Mouse (Mus musculus) forebrain, postnatal 0 days (tissue): ENCODE measurements around the gene Gpr83. TPM values are rescaled to one million over a fixed set of nuclear protein-coding genes. Genes with fewer than 3 reads are reported as not detected.

ENCODE experiments used
- ATAC-seq: fragments of 200-750 bp; cut with Nextera tagmentation; 2 replicates; pipeline ENCODE4 v1.8.0; 2017; ENCODE audit warnings: mild to moderate bottlenecking, moderate library complexity
- DNase-seq: peaks from one replicate; pipeline ENCODE4 v3.0.0-alpha.2; 2015
- H3K27ac ChIP-seq: fragments of 300-500 bp; sonication (generic); 2 replicates; pipeline ENCODE4 v1.5.1; 2014; ENCODE audit warnings: low read depth, mild to moderate bottlenecking, antibody characterized with exemption, low read length, moderate library complexity, mixed read lengths
- H3K27me3 ChIP-seq: fragments of 300-500 bp; sonication (generic); 2 replicates; pipeline ENCODE4 v1.6.1; 2014; ENCODE audit warnings: mild to moderate bottlenecking, low read length, mixed read lengths; ENCODE audit not compliant: insufficient read depth
- H3K36me3 ChIP-seq: fragments of 300-500 bp; sonication (generic); 2 replicates; pipeline ENCODE4 v1.6.1; 2014; ENCODE audit warnings: mild to moderate bottlenecking, moderate library complexity; ENCODE audit not compliant: insufficient read depth
- H3K4me1 ChIP-seq: fragments of 300-500 bp; sonication (generic); 2 replicates; pipeline ENCODE4 v1.6.1; 2014; ENCODE audit warnings: antibody characterized with exemption; ENCODE audit not compliant: insufficient read depth
- H3K4me2 ChIP-seq: fragments of 300-500 bp; sonication (generic); 2 replicates; pipeline ENCODE4 v1.6.1; 2014; ENCODE audit warnings: low read depth, mild to moderate bottlenecking, moderate library complexity
- H3K4me3 ChIP-seq: fragments of 300-500 bp; sonication (generic); 2 replicates; pipeline ENCODE4 v1.5.1; 2014; ENCODE audit warnings: low read depth, low read length, mixed read lengths
- H3K9ac ChIP-seq: fragments of 300-500 bp; sonication (generic); 2 replicates; pipeline ENCODE4 v1.6.1; 2014; ENCODE audit warnings: mild to moderate bottlenecking
- H3K9me3 ChIP-seq: fragments of 300-500 bp; sonication (generic); 2 replicates; pipeline ENCODE4 v1.6.1; 2016; ENCODE audit warnings: low read length
- CTCF ChIP-seq: sonication (generic); IDR thresholded peaks from 2 replicates; pipeline ENCODE4 v1.5.1; 2016; ENCODE audit warnings: antibody characterized with exemption, control low read depth, low read depth
- WGBS: fragments of 180-500 bp; shearing (Covaris S2); extraction: QIAGEN DNeasy Blood & Tissue Kit; methylation state at CpG from one replicate; pipeline ENCODE4 v1.1.7; 2014; 5-methylcytosine and 5-hydroxymethylcytosine counted together
- polyA plus RNA-seq: library from polyadenylated mRNA; unstranded; fragments of >200 nt; fragmentation: Nextera tagmentation; extraction: Ambion mirVana; gene quantifications from 2 replicates; pipeline ENCODE4 v1.2.1, GENCODE M21; 2015
- total RNA-seq: library from RNA; depleted of rRNA; stranded (reverse); fragments of >200 nt; gene quantifications from 2 replicates; pipeline ENCODE4 v1.2.3, GENCODE M21; 2014

Gpr83 gene
- total and polyA plus RNA-seq, 2 experiments from 2014 or later: 2.7 to 4.0 TPM

GRCm38 (mm10) chr9:14885151-14885550, 25.1 kb downstream of the Gpr83 start:
- Histone ChIP-seq H3K9ac (no peak overlapping the region), H3K9me3 (no peaks in the 10 kb centered on the region), H3K4me2 (no peak overlapping the region), H3K4me3 (no peak overlapping the region), H3K4me1 (no peaks in the 10 kb centered on the region), H3K27ac (no peak overlapping the region), H3K36me3 (no peaks in the 10 kb centered on the region), H3K27me3 (no peaks in the 10 kb centered on the region)
- ATAC-seq (no peak), DNase-seq (no peak)
- no peak for TF ChIP-seq CTCF

- no peak overlapping the region for H3K4me2 ChIP-seq
- no peaks in the 10 kb centered on the region for H3K27me3 ChIP-seq
- H3K27ac ChIP-seq: no peak overlapping the region
- WGBS: 84% methylated on average over 1 of the region's 1 CpGs
- TF ChIP-seq CTCF: no peak
- H3K36me3 ChIP-seq: no peaks in the 10 kb centered on the region
- ATAC-seq (no peak), DNase-seq (no peak)
- no peaks in the 10 kb centered on the region for H3K9me3 ChIP-seq
- H3K4me1 ChIP-seq: no peaks in the 10 kb centered on the region
- no peak overlapping the region for H3K9ac ChIP-seq
- no peak overlapping the region for H3K4me3 ChIP-seq
These were observed 25.9 kb downstream of the Gpr83 start for GRCm38 (mm10) chr9:14885954-14886353.

GRCm38 (mm10) chr9:14887787-14888382, 27.9 kb downstream of the Gpr83 start:
- Histone ChIP-seq H3K4me1 (no peaks in the 10 kb centered on the region), H3K9me3 (no peaks in the 10 kb centered on the region), H3K27ac (no peak overlapping the region), H3K27me3 (no peaks in the 10 kb centered on the region), H3K9ac (no peak overlapping the region), H3K4me3 (no peak overlapping the region), H3K36me3 (no peaks in the 10 kb centered on the region), H3K4me2 (no peak overlapping the region)
- no peak for TF ChIP-seq CTCF
- no peak for DNase-seq
- 80% methylated on average over 6 of the region's 6 CpGs for WGBS
- no peak for ATAC-seq

GRCm38 (mm10) chr9:14888671-14889070, 28.7 kb downstream of the Gpr83 start:
- H3K27ac ChIP-seq: no peak overlapping the region
- no peaks in the 10 kb centered on the region for H3K36me3 ChIP-seq
- H3K9ac ChIP-seq: no peak overlapping the region
- no peak overlapping the region for H3K4me3 ChIP-seq
- no peaks in the 10 kb centered on the region for H3K9me3 ChIP-seq
- WGBS: 74% methylated on average over 6 of the region's 6 CpGs
- no peak overlapping the region for H3K4me2 ChIP-seq
- no peaks in the 10 kb centered on the region for H3K27me3 ChIP-seq
- no peak for TF ChIP-seq CTCF
- H3K4me1 ChIP-seq: no peaks in the 10 kb centered on the region
- DNase-seq (no peak), ATAC-seq (no peak)

- Histone ChIP-seq H3K4me2 (no peak overlapping the region), H3K36me3 (no peaks in the 10 kb centered on the region), H3K9ac (no peak overlapping the region), H3K27ac (no peak overlapping the region), H3K9me3 (no peaks in the 10 kb centered on the region), H3K4me1 (no peaks in the 10 kb centered on the region), H3K27me3 (no peaks in the 10 kb centered on the region), H3K4me3 (no peak overlapping the region)
- ATAC-seq (peak; percentile 38; the same call in 1 of the 2 replicates), DNase-seq (no peak)
- 26% methylated on average over 3 of the region's 3 CpGs for WGBS
- no peak for TF ChIP-seq CTCF
These were observed 30.7 kb downstream of the Gpr83 start for GRCm38 (mm10) chr9:14890699-14891098.

- no peak overlapping the region for H3K27ac ChIP-seq
- H3K4me2 ChIP-seq: no peak overlapping the region
- no peak overlapping the region for H3K9ac ChIP-seq
- no peak overlapping the region for H3K4me3 ChIP-seq
- TF ChIP-seq CTCF: no peak
- no peaks in the 10 kb centered on the region for H3K9me3 ChIP-seq
- ATAC-seq: no peak
- no peaks in the 10 kb centered on the region for H3K36me3 ChIP-seq
- H3K4me1 ChIP-seq: no peaks in the 10 kb centered on the region
- no peaks in the 10 kb centered on the region for H3K27me3 ChIP-seq
- WGBS: 62% methylated on average over 5 of the region's 5 CpGs
- DNase-seq: no peak
These were observed 31.9 kb downstream of the Gpr83 start for GRCm38 (mm10) chr9:14891891-14892290.

- H3K4me2 ChIP-seq: no peak overlapping the region
- ATAC-seq: no peak
- WGBS: 95% methylated on average over 9 of the region's 9 CpGs
- H3K4me1 ChIP-seq: no peaks in the 10 kb centered on the region
- no peak for DNase-seq
- H3K9ac ChIP-seq: no peak overlapping the region
- no peaks in the 10 kb centered on the region for H3K36me3 ChIP-seq
- no peak for TF ChIP-seq CTCF
- no peak overlapping the region for H3K4me3 ChIP-seq
- H3K27ac ChIP-seq: no peak overlapping the region
- H3K27me3 ChIP-seq: no peaks in the 10 kb centered on the region
- no peaks in the 10 kb centered on the region for H3K9me3 ChIP-seq
These were observed 33.4 kb downstream of the Gpr83 start for GRCm38 (mm10) chr9:14893388-14893787.
